Mouse (Mus musculus) brain, embryonic 14.5 days (tissue): ENCODE results near the gene Polr2a. TPM values are rescaled to one million over a fixed set of nuclear protein-coding genes. Genes with fewer than 3 reads are reported as not detected.

ENCODE experiments used
- DNase-seq: peaks from one replicate; pipeline ENCODE4 v3.0.0-alpha.2; 2011; ENCODE audit warnings: low read depth
- CTCF ChIP-seq: fragments of 200-500 bp; IDR thresholded peaks from 2 replicates; pipeline ENCODE4 v1.5.1; 2012; ENCODE audit warnings: inconsistent platforms, mild to moderate bottlenecking, moderate library complexity, borderline replicate concordance; ENCODE audit not compliant: insufficient read depth, insufficient read length; ENCODE audit errors: extremely low read depth
- POLR2A ChIP-seq: fragments of 200-500 bp; IDR thresholded peaks from 2 replicates; pipeline ENCODE4 v1.6.1; 2012; ENCODE audit warnings: mild to moderate bottlenecking, inconsistent platforms, borderline replicate concordance; ENCODE audit not compliant: poor library complexity, insufficient read depth, insufficient read length, severe bottlenecking; ENCODE audit errors: extremely low read depth
- polyA plus RNA-seq: library from polyadenylated mRNA; depleted of rRNA; stranded (reverse); fragments of >200 nt; gene quantifications from 2 replicates; pipeline ENCODE4 v1.2.3, GENCODE M21; 2012

Polr2a gene
- polyA plus RNA-seq, 1 experiment, result 71.0 TPM

GRCm38 (mm10) chr11:69777504-69778257, 19.2 kb upstream of the Polr2a start:
- TF ChIP-seq CTCF (no peak), POLR2A (no peak)
- no peak for DNase-seq

GRCm38 (mm10) chr11:69776488-69776887, 18.1 kb upstream of the Polr2a start:
- no peak for TF ChIP-seq POLR2A
- TF ChIP-seq CTCF, result no peak
- no peak for DNase-seq

DNA sequence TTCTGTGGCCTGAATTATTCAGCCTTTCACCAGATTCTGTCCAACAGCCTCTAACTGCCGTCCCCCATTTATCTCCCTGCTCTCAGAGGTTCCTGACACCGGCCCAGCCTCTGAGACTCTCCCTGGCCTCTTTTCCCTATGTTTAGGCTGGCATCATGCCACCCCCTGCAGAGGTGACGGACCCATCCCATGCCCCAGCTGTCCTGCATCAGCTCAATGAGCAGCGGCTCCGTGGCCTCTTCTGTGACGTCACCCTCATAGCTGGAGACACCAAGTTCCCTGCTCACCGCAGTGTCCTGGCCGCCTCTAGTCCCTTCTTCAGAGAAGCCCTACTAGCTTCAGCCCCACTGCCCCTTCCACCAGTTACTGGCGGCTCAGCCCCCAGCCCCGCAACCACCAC, 17.3 kb upstream of the Polr2a start:
- no peak for DNase-seq
- TF ChIP-seq POLR2A (no peak), CTCF (no peak)

GRCm38 (mm10) chr11:69774961-69775360, 16.5 kb upstream of the Polr2a start:
- no peak for DNase-seq

GRCm38 (mm10) chr11:69767625-69767909, 9.1 kb upstream of the Polr2a start:
- TF ChIP-seq CTCF, result no peak
- no peak for TF ChIP-seq POLR2A
- no peak for DNase-seq

More at GRCm38 (mm10) chr11:69774961-69775360, 16.5 kb upstream of the Polr2a start:
- TF ChIP-seq CTCF (no peak), POLR2A (no peak)

GRCm38 (mm10) chr11:69766872-69767624, 8.6 kb upstream of the Polr2a start:
- no peak for TF ChIP-seq CTCF
- no peak for TF ChIP-seq POLR2A
- DNase-seq, result no peak

- peak; percentile 70 for DNase-seq
- TF ChIP-seq POLR2A, result 0 out of 2 replicates have a peak, but pooled peaks have one; percentile 9
- TF ChIP-seq CTCF, result no peak
Measured at GRCm38 (mm10) chr11:69766126-69766609, 7.7 kb upstream of the Polr2a start.

- TF ChIP-seq POLR2A, result no peak
- no peak for TF ChIP-seq CTCF
- peak; percentile 31 for DNase-seq
Measured at GRCm38 (mm10) chr11:69765221-69766125, 7.0 kb upstream of the Polr2a start, which contains the start of gene Zbtb4. Gene Zbtb4, plus strand, starts transcription at chr11:69765912.

- no peak for DNase-seq
- TF ChIP-seq POLR2A (no peak), CTCF (peak; percentile 20; the same call in 1 of the 2 replicates)
Measured at GRCm38 (mm10) chr11:69763551-69763950, 5.1 kb upstream of the Polr2a start.

DNA sequence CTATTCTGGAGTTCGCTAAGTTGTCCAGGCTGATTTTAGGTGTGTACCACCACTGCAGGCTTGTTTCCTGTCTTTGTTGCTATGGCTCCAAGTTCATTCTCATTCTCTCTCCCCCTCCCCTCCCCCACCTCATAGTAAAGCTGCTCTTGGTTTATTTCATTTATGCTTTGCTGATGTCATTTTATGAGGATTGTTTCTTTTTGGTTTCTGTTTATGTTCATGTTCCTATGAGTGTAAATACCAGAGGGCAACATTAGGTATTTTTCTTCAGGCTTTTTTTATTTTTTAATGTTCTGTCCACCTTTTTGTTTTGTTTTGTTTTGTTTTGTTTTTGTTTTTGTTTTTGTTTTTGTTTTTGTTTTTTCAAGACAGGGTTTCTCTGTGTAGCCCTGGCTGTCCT, 3.4 kb upstream of the Polr2a start, which contains the start of gene Slc35g3:
TSS of gene Slc35g3 (minus strand) at position 101 of the 400 bp plus-strand sequence.
- TF ChIP-seq CTCF, result no peak
- TF ChIP-seq POLR2A, result no peak

GRCm38 (mm10) chr11:69760901-69761200, 2.4 kb upstream of the Polr2a start:
- DNase-seq, result no peak
- no peak for TF ChIP-seq POLR2A
- TF ChIP-seq CTCF, result no peak

More for the DNA sequence above, 3.4 kb upstream of the Polr2a start, which contains the start of gene Slc35g3:
- DNase-seq, result no peak
